Mouse (Mus musculus): ENCODE results near the gene Adi1. TPM values are rescaled to one million over a fixed set of nuclear protein-coding genes. Genes with fewer than 3 reads are reported as not detected.

Gene Adi1
- polyA plus RNA-seq, 1 experiment from 2014 or later: 104 TPM

GRCm38 (mm10) chr12:28635535-28636476 is 39.2 kb upstream of the Adi1 start, which contains the start of gene Rps7:
Gene Rps7, minus strand, starts transcription at chr12:28635953.
- peak within 1 kb of the TSS; percentile 89 for H3K27ac ChIP-seq (ENCODE audit: low read depth)
- peak within 1 kb of the TSS; percentile 96 for H3K9ac ChIP-seq (replicated peaks)
- H3K36me3 ChIP-seq (replicated peaks; ENCODE audit: insufficient read depth, low read length): peaks cover 36% of the 10 kb centered on the region
- H3K4me3 ChIP-seq (ENCODE audit: low read depth, low read length): peak within 1 kb of the TSS; percentile 85
- DNase-seq (peak; percentile 94), ATAC-seq (peak; percentile 99)
- peak within 1 kb of the TSS; percentile 78 for H3K4me2 ChIP-seq (ENCODE audit: low read depth, low read length)
- 4% methylated on average over 68 of the region's 69 CpGs for WGBS (ENCODE audit: insufficient replicate concordance)
- H3K9me3 ChIP-seq (ENCODE audit: low read length): no peaks in the 10 kb centered on the region
- TF ChIP-seq CTCF (IDR thresholded peaks at IDR 0.05; ENCODE audit: low read depth) (no peak), EP300 (IDR thresholded peaks at IDR 0.05; ENCODE audit: low read depth) (peak; percentile 92)
- no peaks in the 10 kb centered on the region for H3K27me3 ChIP-seq (ENCODE audit: insufficient read depth, low read length)
- H3K4me1 ChIP-seq (ENCODE audit: insufficient read depth): peaks cover 11% of the 10 kb centered on the region

GRCm38 (mm10) chr12:28636543-28636942 is 38.5 kb upstream of the Adi1 start:
- H3K27ac ChIP-seq (ENCODE audit: low read depth): no peak overlapping the region
- no peaks in the 10 kb centered on the region for H3K9me3 ChIP-seq (ENCODE audit: low read length)
- H3K4me2 ChIP-seq (ENCODE audit: low read depth, low read length): peak overlapping the region; percentile 74
- no peaks in the 10 kb centered on the region for H3K27me3 ChIP-seq (ENCODE audit: insufficient read depth, low read length)
- H3K9ac ChIP-seq (replicated peaks): no peak overlapping the region
- no peak for ATAC-seq
- H3K36me3 ChIP-seq (replicated peaks; ENCODE audit: insufficient read depth, low read length): peaks cover 28% of the 10 kb centered on the region
- H3K4me3 ChIP-seq (ENCODE audit: low read depth, low read length): peak overlapping the region; percentile 85
- TF ChIP-seq CTCF (IDR thresholded peaks at IDR 0.05; ENCODE audit: low read depth) (no peak), EP300 (IDR thresholded peaks at IDR 0.05; ENCODE audit: low read depth) (no peak)
- peaks cover 11% of the 10 kb centered on the region for H3K4me1 ChIP-seq (ENCODE audit: insufficient read depth)
- WGBS (ENCODE audit: insufficient replicate concordance): 73% methylated on average over 6 of the region's 6 CpGs
- DNase-seq: no peak

GRCm38 (mm10) chr12:28638778-28639177 is 36.3 kb upstream of the Adi1 start:
- no peak for DNase-seq
- H3K36me3 ChIP-seq (replicated peaks; ENCODE audit: insufficient read depth, low read length): peaks cover 6% of the 10 kb centered on the region
- no peak for ATAC-seq
- no peak overlapping the region for H3K4me2 ChIP-seq (ENCODE audit: low read depth, low read length)
- no peak overlapping the region for H3K27ac ChIP-seq (ENCODE audit: low read depth)
- H3K4me1 ChIP-seq (ENCODE audit: insufficient read depth): peaks cover 11% of the 10 kb centered on the region
- H3K4me3 ChIP-seq (ENCODE audit: low read depth, low read length): no peak overlapping the region
- H3K9ac ChIP-seq (replicated peaks): no peak overlapping the region
- no peaks in the 10 kb centered on the region for H3K27me3 ChIP-seq (ENCODE audit: insufficient read depth, low read length)
- WGBS (ENCODE audit: insufficient replicate concordance): 55% methylated on average over 2 of the region's 2 CpGs
- no peaks in the 10 kb centered on the region for H3K9me3 ChIP-seq (ENCODE audit: low read length)
- TF ChIP-seq CTCF (IDR thresholded peaks at IDR 0.05; ENCODE audit: low read depth) (peak; percentile 36), EP300 (IDR thresholded peaks at IDR 0.05; ENCODE audit: low read depth) (no peak)

GRCm38 (mm10) chr12:28649141-28650110 is 25.6 kb upstream of the Adi1 start, which contains the start of gene Rnaseh1:
Gene Rnaseh1, plus strand, starts transcription at chr12:28649602.
- H3K36me3 ChIP-seq (replicated peaks; ENCODE audit: insufficient read depth, low read length): peaks cover 13% of the 10 kb centered on the region
- peak within 1 kb of the TSS; percentile 71 for H3K27ac ChIP-seq (ENCODE audit: low read depth)
- ATAC-seq: peak; percentile 94
- peak within 1 kb of the TSS; percentile 86 for H3K4me3 ChIP-seq (ENCODE audit: low read depth, low read length)
- peak within 1 kb of the TSS; percentile 72 for H3K9ac ChIP-seq (replicated peaks)
- TF ChIP-seq CTCF (IDR thresholded peaks at IDR 0.05; ENCODE audit: low read depth) (no peak), EP300 (IDR thresholded peaks at IDR 0.05; ENCODE audit: low read depth) (no peak)
- H3K4me1 ChIP-seq (ENCODE audit: insufficient read depth): peaks cover 9% of the 10 kb centered on the region
- 3% methylated on average over 52 of the region's 52 CpGs for WGBS (ENCODE audit: insufficient replicate concordance)
- peak within 1 kb of the TSS; percentile 71 for H3K4me2 ChIP-seq (ENCODE audit: low read depth, low read length)
- peak; percentile 92 for DNase-seq
- no peaks in the 10 kb centered on the region for H3K27me3 ChIP-seq (ENCODE audit: insufficient read depth, low read length)
- no peaks in the 10 kb centered on the region for H3K9me3 ChIP-seq (ENCODE audit: low read length)

GRCm38 (mm10) chr12:28662628-28663027 is 12.4 kb upstream of the Adi1 start:
- Histone ChIP-seq H3K36me3 (replicated peaks; ENCODE audit: insufficient read depth, low read length) (peaks cover 26% of the 10 kb centered on the region), H3K9me3 (ENCODE audit: low read length) (no peaks in the 10 kb centered on the region), H3K27ac (ENCODE audit: low read depth) (no peak overlapping the region), H3K4me1 (ENCODE audit: insufficient read depth) (peaks cover 18% of the 10 kb centered on the region), H3K4me3 (ENCODE audit: low read depth, low read length) (no peak overlapping the region), H3K9ac (replicated peaks) (no peak overlapping the region), H3K27me3 (ENCODE audit: insufficient read depth, low read length) (no peaks in the 10 kb centered on the region), H3K4me2 (ENCODE audit: low read depth, low read length) (no peak overlapping the region)
- TF ChIP-seq CTCF (IDR thresholded peaks at IDR 0.05; ENCODE audit: low read depth): no peak
- 67% methylated on average over 4 of the region's 4 CpGs for WGBS (ENCODE audit: insufficient replicate concordance)
- ATAC-seq (no peak), DNase-seq (no peak)

Data from liver, postnatal 0 days (tissue).